Mouse (Mus musculus) embryonic facial prominence, embryonic 10.5 days (tissue): Measurements from ENCODE around the gene Tk2. TPM values are rescaled to one million over a fixed set of nuclear protein-coding genes. Genes with fewer than 3 reads are reported as not detected.

Experiments
- DNase-seq: peaks from one replicate; pipeline ENCODE4 v3.0.0-alpha.2; 2017; ENCODE audit warnings: low spot score
- H3K27ac ChIP-seq: fragments of 300-500 bp; sonication (generic); replicated peaks from 2 replicates; pipeline ENCODE4 v1.5.1; 2016; ENCODE audit warnings: mild to moderate bottlenecking
- H3K27me3 ChIP-seq: fragments of 300-500 bp; sonication (generic); replicated peaks from 2 replicates; pipeline ENCODE4 v1.6.1; 2016; ENCODE audit warnings: low read depth, mild to moderate bottlenecking; ENCODE audit not compliant: poor library complexity, severe bottlenecking
- H3K36me3 ChIP-seq: fragments of 300-500 bp; sonication (generic); replicated peaks from 2 replicates; pipeline ENCODE4 v1.6.1; 2016; ENCODE audit warnings: mild to moderate bottlenecking, moderate library complexity
- H3K4me1 ChIP-seq: fragments of 300-500 bp; sonication (generic); 2 replicates; pipeline ENCODE4 v1.6.1; 2016
- H3K4me3 ChIP-seq: fragments of 300-500 bp; sonication (generic); 2 replicates; pipeline ENCODE4 v1.5.1; 2016; ENCODE audit warnings: mild to moderate bottlenecking, moderate library complexity
- H3K9me3 ChIP-seq: fragments of 300-500 bp; sonication (generic); 2 replicates; pipeline ENCODE4 v1.6.1; 2016; ENCODE audit warnings: mild to moderate bottlenecking
- WGBS: fragments of 180-500 bp; shearing (Covaris S2); methylation state at CpG from one replicate; pipeline ENCODE4 v1.1.7; 2016; 5-methylcytosine and 5-hydroxymethylcytosine counted together
- polyA plus RNA-seq: library from polyadenylated mRNA; unstranded; fragments of >200 nt; fragmentation: Nextera tagmentation; extraction: Ambion mirVana; gene quantifications from 2 replicates; pipeline ENCODE4 v1.2.1, GENCODE M21; 2016

The Tk2 gene
- polyA plus RNA-seq, 1 experiment from 2014 or later, result 20.2 TPM

DNA sequence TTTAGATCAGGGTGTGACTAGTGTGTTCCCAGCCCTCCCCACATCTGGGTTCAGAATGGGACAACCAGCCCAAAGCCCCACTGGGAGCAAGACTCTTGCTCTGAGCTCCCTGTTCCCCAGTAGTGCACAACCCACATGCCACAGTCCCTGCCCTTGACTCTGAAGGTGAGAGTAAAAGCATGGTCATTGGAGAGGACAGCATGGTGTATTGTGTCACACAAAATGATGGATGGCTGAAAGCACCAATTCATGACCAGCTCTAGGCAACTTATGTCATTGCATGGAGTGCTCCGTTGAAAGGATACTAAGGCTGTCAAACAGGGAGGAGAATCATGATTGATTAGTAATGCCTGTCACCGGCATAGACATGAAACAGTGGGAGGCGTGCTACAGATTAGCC lies 43.1 kb downstream of the Tk2 start:
- Histone ChIP-seq H3K4me1 (no peaks in the 10 kb centered on the region), H3K4me3 (no peak overlapping the region), H3K36me3 (no peaks in the 10 kb centered on the region), H3K9me3 (no peaks in the 10 kb centered on the region), H3K27ac (no peak overlapping the region), H3K27me3 (no peaks in the 10 kb centered on the region; the same call in 1 of the 2 replicates)
- DNase-seq, result no peak
- WGBS, result 76% methylated on average over 3 of the region's 3 CpGs

DNA sequence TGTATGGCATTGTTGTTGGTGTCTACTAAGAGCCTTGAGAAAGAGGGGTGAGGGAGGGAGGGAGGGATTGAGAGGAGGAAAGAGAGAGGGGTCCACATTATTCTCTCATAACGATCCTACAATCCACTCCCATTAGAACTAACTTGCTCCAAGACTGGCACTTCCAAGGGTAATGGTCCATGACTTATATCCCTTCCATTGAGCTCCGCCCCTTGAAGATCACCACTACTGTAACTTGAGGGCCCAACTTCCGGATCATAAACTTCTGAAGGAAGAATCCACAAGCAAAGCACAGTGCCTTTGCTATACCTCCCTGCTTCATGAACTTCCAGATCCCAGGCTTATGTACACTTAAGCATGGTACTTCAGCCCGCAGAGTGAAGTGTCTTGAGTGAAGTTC lies 46.0 kb downstream of the Tk2 start:
- H3K27me3 ChIP-seq, result no peaks in the 10 kb centered on the region; the same call in 1 of the 2 replicates
- 84% methylated on average over 4 of the region's 4 CpGs for WGBS
- no peak for DNase-seq
- no peaks in the 10 kb centered on the region for H3K4me1 ChIP-seq
- no peaks in the 10 kb centered on the region for H3K36me3 ChIP-seq
- H3K27ac ChIP-seq, result no peak overlapping the region
- H3K4me3 ChIP-seq, result no peak overlapping the region
- H3K9me3 ChIP-seq, result no peaks in the 10 kb centered on the region

DNA sequence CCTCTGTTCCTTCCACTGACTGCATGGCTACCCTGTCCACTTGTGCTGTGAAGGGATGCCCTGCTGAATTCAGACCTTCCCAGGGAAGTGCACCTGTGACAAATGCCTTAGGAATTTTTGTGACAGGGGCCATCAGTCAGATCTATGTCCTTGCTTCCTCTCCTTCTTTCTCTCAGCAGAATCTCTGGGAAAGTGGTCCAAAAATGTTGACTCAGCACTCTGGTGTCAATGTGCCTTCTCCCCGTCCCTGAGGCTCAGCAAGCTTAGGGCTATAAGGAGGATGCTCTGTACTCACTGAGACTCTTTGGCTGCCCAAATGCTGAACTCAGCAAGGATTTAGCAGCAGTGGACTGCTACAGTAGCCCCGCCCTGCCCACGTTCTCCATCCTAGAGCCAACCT lies 46.7 kb downstream of the Tk2 start:
- no peak overlapping the region for H3K27ac ChIP-seq
- H3K36me3 ChIP-seq, result no peaks in the 10 kb centered on the region
- whole genome bisulfite sequencing, result 79% methylated on average over 3 of the region's 3 CpGs
- no peak overlapping the region for H3K4me3 ChIP-seq
- no peaks in the 10 kb centered on the region; the same call in 1 of the 2 replicates for H3K27me3 ChIP-seq
- DNase-seq, result no peak
- H3K4me1 ChIP-seq, result no peaks in the 10 kb centered on the region
- no peaks in the 10 kb centered on the region for H3K9me3 ChIP-seq

DNA sequence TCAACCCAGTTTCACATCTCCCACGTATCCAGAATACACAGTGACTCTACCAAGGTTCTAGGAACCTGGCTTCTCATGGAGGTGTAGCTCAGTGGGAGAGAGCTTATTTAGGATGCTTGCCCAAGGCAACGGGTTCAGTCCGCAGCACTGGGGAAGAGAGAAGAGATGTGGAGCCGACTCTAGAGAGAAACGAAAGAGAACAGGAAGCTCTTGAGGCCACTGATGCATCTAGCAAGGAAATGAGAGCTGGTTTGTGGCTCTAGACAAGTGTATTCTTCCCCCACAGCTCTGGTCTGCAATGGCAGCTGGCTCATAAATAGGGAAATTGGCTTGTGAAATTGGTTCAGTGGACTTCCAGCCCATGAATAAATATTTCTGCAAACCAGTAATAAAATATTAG lies 48.6 kb downstream of the Tk2 start:
- 75% methylated on average over 5 of the region's 5 CpGs for WGBS
- no peaks in the 10 kb centered on the region for H3K36me3 ChIP-seq
- no peaks in the 10 kb centered on the region; the same call in 1 of the 2 replicates for H3K27me3 ChIP-seq
- H3K4me3 ChIP-seq, result no peak overlapping the region
- DNase-seq, result no peak
- H3K9me3 ChIP-seq, result no peaks in the 10 kb centered on the region
- H3K4me1 ChIP-seq, result no peaks in the 10 kb centered on the region
- no peak overlapping the region for H3K27ac ChIP-seq

DNA sequence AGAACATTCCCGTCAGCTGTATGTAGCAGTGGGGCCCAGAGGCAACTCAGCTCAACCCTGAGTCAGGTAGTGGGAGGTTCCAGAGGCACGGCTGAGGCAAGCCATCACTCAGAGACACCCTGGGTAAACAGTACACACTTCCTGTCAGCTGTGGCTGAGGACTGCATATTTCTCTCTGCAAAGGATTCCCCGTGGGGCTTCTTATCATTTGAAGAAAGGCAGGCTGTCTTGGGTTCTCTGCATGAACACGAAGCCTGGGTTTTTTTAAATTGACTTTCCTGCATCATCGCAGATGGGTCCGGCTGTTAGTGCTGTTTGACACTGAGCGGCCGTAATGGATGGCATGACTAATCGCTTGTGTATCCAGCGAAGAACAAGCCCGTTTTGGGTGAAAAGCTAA lies 56.9 kb downstream of the Tk2 start:
- Histone ChIP-seq H3K4me1 (peaks cover 8% of the 10 kb centered on the region), H3K36me3 (no peaks in the 10 kb centered on the region), H3K27me3 (0 out of 2 replicates have a peak, but pooled peaks cover 8% of the 10 kb centered on the region), H3K9me3 (no peaks in the 10 kb centered on the region), H3K27ac (no peak overlapping the region), H3K4me3 (no peak overlapping the region)
- DNase-seq, result no peak
- WGBS, result 47% methylated on average over 11 of the region's 11 CpGs

DNA sequence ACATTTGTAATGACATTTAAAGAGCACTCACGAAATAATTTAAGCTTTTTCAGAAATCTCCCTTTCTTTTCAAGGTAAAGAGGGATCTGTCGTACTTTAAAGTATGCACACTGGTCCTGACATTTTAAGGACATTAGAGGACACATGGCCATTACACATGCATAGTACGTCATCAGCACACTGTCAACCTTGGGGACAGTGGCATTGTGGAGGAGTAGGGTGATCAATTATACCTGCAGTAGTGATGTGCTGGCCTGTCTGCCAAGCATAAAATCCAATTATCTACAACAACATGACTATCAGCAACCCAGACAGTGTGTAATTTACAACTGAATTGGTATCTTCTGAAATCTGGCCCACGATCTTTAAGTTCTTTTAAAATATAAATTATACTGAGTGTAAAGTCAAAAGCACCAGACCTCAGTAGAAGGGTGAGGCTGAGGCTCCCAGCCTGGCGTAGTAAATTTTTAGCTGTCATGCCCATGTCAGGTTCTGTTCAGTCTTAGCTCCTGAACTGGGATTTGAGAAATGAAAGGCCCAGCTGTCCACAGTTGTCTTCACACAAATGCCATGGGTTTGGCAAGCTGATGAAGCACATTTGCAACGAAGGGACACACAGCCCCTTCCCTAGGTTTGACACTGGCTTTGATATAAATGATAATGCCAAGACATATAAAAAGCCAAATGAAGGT lies 57.4 kb downstream of the Tk2 start:
- 84% methylated on average over 6 of the region's 6 CpGs for WGBS
- DNase-seq, result no peak
- 0 out of 2 replicates have a peak, but pooled peaks cover 8% of the 10 kb centered on the region for H3K27me3 ChIP-seq
- H3K9me3 ChIP-seq, result no peaks in the 10 kb centered on the region
- H3K4me3 ChIP-seq, result no peak overlapping the region
- H3K36me3 ChIP-seq, result no peaks in the 10 kb centered on the region
- H3K27ac ChIP-seq, result no peak overlapping the region
- peaks cover 8% of the 10 kb centered on the region for H3K4me1 ChIP-seq

DNA sequence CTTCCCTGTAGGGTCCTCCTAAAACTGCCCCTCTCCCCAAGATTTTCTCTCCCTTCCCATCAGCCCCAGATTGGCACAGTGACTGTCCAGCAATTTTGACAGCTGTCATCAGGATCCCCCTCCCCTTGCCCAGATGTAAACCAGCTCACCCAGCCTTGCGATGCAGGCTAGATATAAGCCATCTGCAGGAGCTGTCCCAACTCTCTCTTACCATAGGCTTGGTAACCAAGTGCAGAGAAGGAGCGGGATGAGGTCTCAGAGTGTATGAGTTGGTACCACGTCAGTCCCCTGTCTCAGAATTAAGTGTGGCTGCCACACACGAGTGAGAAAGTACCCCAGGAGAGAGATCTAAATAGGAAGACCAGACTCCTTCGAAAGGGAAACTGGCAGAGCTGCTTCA lies 59.9 kb downstream of the Tk2 start:
- H3K36me3 ChIP-seq, result no peaks in the 10 kb centered on the region
- H3K27me3 ChIP-seq, result 0 out of 2 replicates have a peak, but pooled peaks cover 8% of the 10 kb centered on the region
- no peaks in the 10 kb centered on the region for H3K9me3 ChIP-seq
- WGBS, result 76% methylated on average over 5 of the region's 5 CpGs
- peaks cover 16% of the 10 kb centered on the region for H3K4me1 ChIP-seq
- H3K4me3 ChIP-seq, result no peak overlapping the region
- DNase-seq, result no peak
- no peak overlapping the region for H3K27ac ChIP-seq

DNA sequence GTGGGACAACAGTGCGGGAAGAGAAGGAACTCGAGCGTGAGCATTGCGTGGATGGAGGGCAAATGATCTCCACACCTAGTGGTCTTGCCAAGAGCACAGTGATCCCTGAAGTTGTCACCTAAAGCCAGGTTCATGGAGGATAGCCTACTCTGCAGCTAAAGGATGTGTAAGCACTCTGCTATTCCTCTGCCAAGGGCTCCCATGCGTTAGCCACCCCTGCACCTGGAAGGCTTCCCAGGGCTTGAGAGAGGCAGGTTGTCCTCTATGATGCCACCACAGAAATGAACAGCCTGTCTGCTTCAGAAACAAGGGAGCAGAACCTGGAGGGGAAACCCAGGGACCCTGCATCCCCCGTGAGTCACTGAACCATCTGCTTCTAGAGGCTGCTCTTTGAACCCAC lies 60.7 kb downstream of the Tk2 start:
- Histone ChIP-seq H3K27me3 (0 out of 2 replicates have a peak, but pooled peaks cover 8% of the 10 kb centered on the region), H3K36me3 (no peaks in the 10 kb centered on the region), H3K9me3 (no peaks in the 10 kb centered on the region), H3K4me1 (peaks cover 16% of the 10 kb centered on the region), H3K4me3 (no peak overlapping the region), H3K27ac (no peak overlapping the region)
- DNase-seq, result no peak
- WGBS, result 89% methylated on average over 6 of the region's 6 CpGs

DNA sequence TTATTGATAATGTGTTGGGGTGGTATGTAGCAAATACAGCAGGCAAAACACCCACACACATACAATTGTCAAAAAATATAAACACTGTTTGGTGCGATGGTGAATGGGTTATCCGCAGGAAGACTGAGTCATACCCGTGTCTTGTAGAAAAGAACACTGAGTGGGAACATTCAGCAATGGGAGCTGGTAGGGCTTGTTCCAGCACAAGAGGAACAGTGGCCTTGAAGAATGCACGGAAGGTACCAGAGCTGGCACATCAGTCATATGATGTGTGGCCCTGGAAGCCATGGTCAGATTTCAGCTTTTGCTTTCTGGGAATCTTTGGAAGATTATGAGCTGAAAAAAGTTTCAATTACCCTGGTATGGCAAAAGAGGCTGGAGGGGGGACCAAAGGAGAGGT lies 61.5 kb downstream of the Tk2 start:
- no peak overlapping the region for H3K27ac ChIP-seq
- H3K9me3 ChIP-seq, result no peaks in the 10 kb centered on the region
- 0 out of 2 replicates have a peak, but pooled peaks cover 8% of the 10 kb centered on the region for H3K27me3 ChIP-seq
- H3K4me3 ChIP-seq, result no peak overlapping the region
- peaks cover 16% of the 10 kb centered on the region for H3K4me1 ChIP-seq
- no peaks in the 10 kb centered on the region for H3K36me3 ChIP-seq
- 90% methylated on average over 4 of the region's 4 CpGs for WGBS
- no peak for DNase-seq

DNA sequence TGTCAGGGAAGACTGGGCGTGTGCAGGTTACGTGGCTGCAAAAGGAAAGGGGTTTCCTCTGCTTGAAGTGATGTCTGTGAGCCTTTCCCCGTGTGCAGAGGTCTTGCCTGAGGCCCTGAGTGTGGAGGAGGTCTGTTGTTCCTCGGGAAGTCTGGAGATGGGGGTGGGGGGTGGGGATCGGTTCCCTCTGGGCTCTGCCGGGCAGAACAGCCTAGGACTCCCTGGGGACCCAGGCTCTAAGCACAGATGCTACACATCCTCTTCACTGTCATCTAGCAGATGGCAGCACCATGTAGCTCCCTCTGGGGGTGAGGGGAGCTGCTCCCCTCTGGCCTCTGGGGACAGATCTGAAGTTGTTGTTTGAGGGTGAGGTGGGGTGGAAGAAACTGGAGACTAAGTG lies 63.5 kb downstream of the Tk2 start:
- Histone ChIP-seq H3K27me3 (0 out of 2 replicates have a peak, but pooled peaks cover 8% of the 10 kb centered on the region), H3K9me3 (no peaks in the 10 kb centered on the region), H3K27ac (no peak overlapping the region), H3K36me3 (no peaks in the 10 kb centered on the region), H3K4me3 (no peak overlapping the region), H3K4me1 (peaks cover 9% of the 10 kb centered on the region)
- WGBS, result 26% methylated on average over 6 of the region's 6 CpGs
- no peak for DNase-seq

DNA sequence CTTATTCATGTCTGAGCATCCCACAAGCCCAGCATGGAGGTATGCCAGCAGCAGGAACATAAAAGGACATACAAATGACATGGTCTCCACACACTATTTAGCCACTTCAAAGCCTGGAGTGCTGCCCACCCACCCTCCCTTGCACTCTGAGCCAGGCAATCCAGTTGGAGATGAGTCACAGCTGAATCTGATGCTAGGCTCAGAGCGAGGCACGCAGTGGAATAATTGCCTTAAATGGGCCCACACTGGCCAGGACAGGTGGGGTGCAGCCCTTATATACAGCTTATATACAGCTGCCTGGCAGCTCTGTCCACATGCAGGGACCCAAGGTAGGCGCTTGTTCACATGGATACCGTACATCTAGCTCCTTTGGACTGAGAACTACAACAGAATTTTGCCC lies 71.3 kb downstream of the Tk2 start:
- 87% methylated on average over 4 of the region's 4 CpGs for WGBS
- Histone ChIP-seq H3K27ac (no peak overlapping the region), H3K4me3 (no peak overlapping the region), H3K27me3 (peaks cover 25% of the 10 kb centered on the region), H3K36me3 (no peaks in the 10 kb centered on the region), H3K4me1 (no peaks in the 10 kb centered on the region), H3K9me3 (no peaks in the 10 kb centered on the region)
- DNase-seq, result no peak
